Mouse (Mus musculus): Measurements from ENCODE around the gene Tmem60. TPM values are rescaled to one million over a fixed set of nuclear protein-coding genes. Genes with fewer than 3 reads are reported as not detected.

Tmem60 gene
- polyA plus RNA-seq, 1 experiment from 2014 or later: 59.2 TPM

DNA sequence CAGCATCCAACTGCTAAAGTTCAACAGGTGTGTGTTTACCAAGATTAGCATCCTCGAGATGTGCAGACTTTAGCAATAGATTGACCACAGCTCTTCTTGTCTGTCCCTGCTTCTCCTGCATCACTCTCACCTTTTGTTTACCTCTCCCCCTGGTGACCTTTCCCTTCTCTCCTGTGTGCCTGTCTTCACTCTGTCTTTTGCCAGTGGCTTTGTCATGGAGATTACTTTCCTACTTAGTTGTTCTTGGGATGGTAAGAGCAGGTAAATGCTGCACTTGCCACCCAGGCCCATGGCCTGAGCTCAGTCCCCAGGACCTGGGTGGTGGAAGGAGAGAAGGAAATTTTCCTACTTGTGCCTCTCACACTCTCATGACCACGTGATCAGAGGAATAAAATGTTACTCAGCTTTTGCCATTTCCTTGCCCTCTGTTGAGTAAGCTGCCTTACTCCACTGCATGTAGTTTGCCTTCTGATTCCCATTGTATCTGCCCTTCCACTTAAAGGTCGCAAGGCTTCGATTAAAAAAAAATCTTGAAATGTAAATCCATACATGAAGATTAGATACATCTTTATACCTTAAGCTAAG lies 2.1 kb downstream of the Tmem60 start:
- Histone ChIP-seq H3K9ac (replicated peaks; ENCODE audit: low read depth, low read length) (no peak overlapping the region), H3K27ac (ENCODE audit: low read length) (no peak overlapping the region), H3K36me3 (ENCODE audit: control insufficient read depth, insufficient read depth, low read length) (peaks cover 2% of the 10 kb centered on the region; the same call in 1 of the 2 replicates), H3K27me3 (ENCODE audit: control insufficient read depth, insufficient read depth, low read length) (no peaks in the 10 kb centered on the region), H3K4me3 (ENCODE audit: low read depth, low read length) (peak overlapping the region; percentile 46; the same call in 1 of the 2 replicates), H3K9me3 (ENCODE audit: control insufficient read depth, low read depth, low read length) (no peaks in the 10 kb centered on the region), H3K4me1 (ENCODE audit: control insufficient read depth, insufficient read depth, low read length) (peaks cover 15% of the 10 kb centered on the region), H3K4me2 (replicated peaks; ENCODE audit: low read depth, low read length) (peak overlapping the region; percentile 66)
- WGBS: 62% methylated on average over 4 of the region's 4 CpGs
- ATAC-seq (ENCODE audit: insufficient number of reproducible peaks, insufficient read depth, low FRiP score, low read depth): no peak

- no peak overlapping the region for H3K4me3 ChIP-seq (ENCODE audit: low read depth, low read length)
- no peak overlapping the region for H3K27ac ChIP-seq (ENCODE audit: low read length)
- peaks cover 13% of the 10 kb centered on the region; the same call in 1 of the 2 replicates for H3K36me3 ChIP-seq (ENCODE audit: control insufficient read depth, insufficient read depth, low read length)
- H3K4me1 ChIP-seq (ENCODE audit: control insufficient read depth, insufficient read depth, low read length): no peaks in the 10 kb centered on the region
- no peaks in the 10 kb centered on the region for H3K27me3 ChIP-seq (ENCODE audit: control insufficient read depth, insufficient read depth, low read length)
- no peaks in the 10 kb centered on the region for H3K9me3 ChIP-seq (ENCODE audit: control insufficient read depth, low read depth, low read length)
- H3K4me2 ChIP-seq (replicated peaks; ENCODE audit: low read depth, low read length): no peak overlapping the region
- 87% methylated on average over 2 of the region's 2 CpGs for WGBS
- ATAC-seq (ENCODE audit: insufficient number of reproducible peaks, insufficient read depth, low FRiP score, low read depth): peak; percentile 49; the same call in 1 of the 2 replicates
- no peak overlapping the region for H3K9ac ChIP-seq (replicated peaks; ENCODE audit: low read depth, low read length)
Observed at GRCm38 (mm10) chr5:20897446-20898167, 15.6 kb downstream of the Tmem60 start.

GRCm38 (mm10) chr5:20904647-20905046 lies 22.7 kb downstream of the Tmem60 start:
- Histone ChIP-seq H3K9ac (replicated peaks; ENCODE audit: low read depth, low read length) (no peak overlapping the region), H3K36me3 (ENCODE audit: control insufficient read depth, insufficient read depth, low read length) (peaks cover 16% of the 10 kb centered on the region)

DNA sequence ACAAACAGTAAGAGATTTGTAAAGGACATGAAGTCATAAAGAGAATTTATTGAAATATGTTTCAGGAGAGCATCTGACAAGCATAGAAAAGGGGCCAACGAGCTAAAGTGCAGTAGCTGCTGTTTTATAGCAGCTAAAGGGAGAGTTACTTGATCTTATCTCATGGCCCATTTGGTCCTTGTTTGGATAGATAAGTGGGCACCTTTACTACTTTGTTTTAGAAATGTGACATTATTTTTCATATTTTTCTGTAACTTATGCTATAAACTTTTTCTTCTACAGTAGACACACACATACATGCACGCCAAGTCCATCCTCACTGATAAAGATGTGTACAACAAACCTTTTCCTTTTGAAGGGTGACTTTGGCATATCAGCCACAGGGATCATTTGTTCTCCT lies 23.4 kb downstream of the Tmem60 start:
- WGBS: 84% methylated on average over 2 of the region's 2 CpGs
- Histone ChIP-seq H3K36me3 (ENCODE audit: control insufficient read depth, insufficient read depth, low read length) (peaks cover 16% of the 10 kb centered on the region), H3K27me3 (ENCODE audit: control insufficient read depth, insufficient read depth, low read length) (no peaks in the 10 kb centered on the region), H3K9ac (replicated peaks; ENCODE audit: low read depth, low read length) (no peak overlapping the region), H3K4me3 (ENCODE audit: low read depth, low read length) (no peak overlapping the region), H3K9me3 (ENCODE audit: control insufficient read depth, low read depth, low read length) (no peaks in the 10 kb centered on the region), H3K4me2 (replicated peaks; ENCODE audit: low read depth, low read length) (no peak overlapping the region), H3K27ac (ENCODE audit: low read length) (no peak overlapping the region), H3K4me1 (ENCODE audit: control insufficient read depth, insufficient read depth, low read length) (no peaks in the 10 kb centered on the region)
- ATAC-seq (ENCODE audit: insufficient number of reproducible peaks, insufficient read depth, low FRiP score, low read depth): no peak

More at GRCm38 (mm10) chr5:20904647-20905046, 22.7 kb downstream of the Tmem60 start:
- 90% methylated on average over 2 of the region's 2 CpGs for WGBS
- no peak overlapping the region for H3K4me3 ChIP-seq (ENCODE audit: low read depth, low read length)
- H3K27ac ChIP-seq (ENCODE audit: low read length): no peak overlapping the region
- ATAC-seq (ENCODE audit: insufficient number of reproducible peaks, insufficient read depth, low FRiP score, low read depth): no peak
- H3K4me2 ChIP-seq (replicated peaks; ENCODE audit: low read depth, low read length): no peak overlapping the region
- H3K9me3 ChIP-seq (ENCODE audit: control insufficient read depth, low read depth, low read length): no peaks in the 10 kb centered on the region
- no peaks in the 10 kb centered on the region for H3K4me1 ChIP-seq (ENCODE audit: control insufficient read depth, insufficient read depth, low read length)
- H3K27me3 ChIP-seq (ENCODE audit: control insufficient read depth, insufficient read depth, low read length): no peaks in the 10 kb centered on the region

GRCm38 (mm10) chr5:20906191-20906590 lies 24.2 kb downstream of the Tmem60 start:
- Histone ChIP-seq H3K9ac (replicated peaks; ENCODE audit: low read depth, low read length) (no peak overlapping the region), H3K4me1 (ENCODE audit: control insufficient read depth, insufficient read depth, low read length) (no peaks in the 10 kb centered on the region), H3K27ac (ENCODE audit: low read length) (no peak overlapping the region), H3K27me3 (ENCODE audit: control insufficient read depth, insufficient read depth, low read length) (no peaks in the 10 kb centered on the region), H3K9me3 (ENCODE audit: control insufficient read depth, low read depth, low read length) (no peaks in the 10 kb centered on the region), H3K4me3 (ENCODE audit: low read depth, low read length) (no peak overlapping the region), H3K36me3 (ENCODE audit: control insufficient read depth, insufficient read depth, low read length) (peaks cover 16% of the 10 kb centered on the region), H3K4me2 (replicated peaks; ENCODE audit: low read depth, low read length) (no peak overlapping the region)
- 93% methylated on average over 7 of the region's 7 CpGs for WGBS
- no peak for ATAC-seq (ENCODE audit: insufficient number of reproducible peaks, insufficient read depth, low FRiP score, low read depth)

GRCm38 (mm10) chr5:20911741-20912140 lies 29.8 kb downstream of the Tmem60 start:
- Histone ChIP-seq H3K27me3 (ENCODE audit: control insufficient read depth, insufficient read depth, low read length) (no peaks in the 10 kb centered on the region), H3K9ac (replicated peaks; ENCODE audit: low read depth, low read length) (no peak overlapping the region), H3K4me3 (ENCODE audit: low read depth, low read length) (no peak overlapping the region), H3K4me2 (replicated peaks; ENCODE audit: low read depth, low read length) (no peak overlapping the region), H3K4me1 (ENCODE audit: control insufficient read depth, insufficient read depth, low read length) (no peaks in the 10 kb centered on the region), H3K9me3 (ENCODE audit: control insufficient read depth, low read depth, low read length) (no peaks in the 10 kb centered on the region), H3K36me3 (ENCODE audit: control insufficient read depth, insufficient read depth, low read length) (peaks cover 4% of the 10 kb centered on the region), H3K27ac (ENCODE audit: low read length) (no peak overlapping the region)
- 72% methylated on average over 2 of the region's 2 CpGs for WGBS
- ATAC-seq (ENCODE audit: insufficient number of reproducible peaks, insufficient read depth, low FRiP score, low read depth): no peak

DNA sequence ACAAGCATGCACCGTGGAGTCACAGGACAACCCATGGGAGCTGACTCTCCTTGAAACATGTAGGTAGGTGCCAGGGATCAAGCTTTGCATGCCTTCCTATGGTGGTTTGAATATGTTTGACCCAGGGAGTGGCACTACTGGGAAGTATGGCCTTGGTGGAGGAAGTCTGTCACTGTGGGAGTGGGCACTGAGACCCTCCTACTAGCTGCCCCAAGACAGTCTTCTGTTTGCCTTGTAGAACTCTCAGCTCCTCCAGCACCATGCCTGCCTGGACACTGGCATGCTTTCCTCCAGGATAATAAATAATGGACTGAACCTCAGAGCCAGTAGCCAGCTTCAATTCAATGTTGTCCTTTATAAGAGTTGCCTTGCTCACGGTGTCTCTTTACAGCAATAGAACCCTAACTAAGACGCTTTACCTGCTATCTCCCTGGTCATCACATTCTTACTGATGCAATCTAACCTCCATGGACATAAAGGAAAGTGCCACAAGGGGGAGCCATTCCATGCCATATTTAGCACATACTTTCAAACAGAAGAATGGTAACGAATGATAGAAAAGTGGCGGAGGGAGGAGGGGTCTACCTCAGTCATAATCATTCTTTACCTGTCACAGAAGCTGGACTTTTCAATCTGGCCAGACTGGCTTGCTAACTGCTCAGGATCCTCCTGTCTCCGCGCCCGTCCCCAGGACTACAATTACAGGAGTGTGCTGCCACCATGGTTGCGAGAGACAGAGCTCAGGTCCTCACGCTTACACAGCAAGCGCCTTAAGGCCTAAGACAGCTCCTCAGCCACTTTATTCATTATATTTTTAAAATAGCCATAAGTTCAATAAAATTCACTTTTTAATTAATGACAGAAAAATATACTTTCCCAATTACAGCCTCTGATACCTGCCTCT lies 31.6 kb downstream of the Tmem60 start:
- Histone ChIP-seq H3K9me3 (ENCODE audit: control insufficient read depth, low read depth, low read length) (no peaks in the 10 kb centered on the region), H3K4me3 (ENCODE audit: low read depth, low read length) (no peak overlapping the region), H3K27ac (ENCODE audit: low read length) (no peak overlapping the region), H3K4me2 (replicated peaks; ENCODE audit: low read depth, low read length) (no peak overlapping the region), H3K4me1 (ENCODE audit: control insufficient read depth, insufficient read depth, low read length) (no peaks in the 10 kb centered on the region), H3K36me3 (ENCODE audit: control insufficient read depth, insufficient read depth, low read length) (no peaks in the 10 kb centered on the region), H3K9ac (replicated peaks; ENCODE audit: low read depth, low read length) (no peak overlapping the region), H3K27me3 (ENCODE audit: control insufficient read depth, insufficient read depth, low read length) (no peaks in the 10 kb centered on the region)
- peak; percentile 14; the same call in 1 of the 2 replicates for ATAC-seq (ENCODE audit: insufficient number of reproducible peaks, insufficient read depth, low FRiP score, low read depth)
- WGBS: 71% methylated on average over 11 of the region's 11 CpGs

- H3K4me2 ChIP-seq (replicated peaks; ENCODE audit: low read depth, low read length): no peak overlapping the region
- H3K36me3 ChIP-seq (ENCODE audit: control insufficient read depth, insufficient read depth, low read length): no peaks in the 10 kb centered on the region; the same call in none of the 2 replicates
- 91% methylated on average over 4 of the region's 4 CpGs for WGBS
- H3K27ac ChIP-seq (ENCODE audit: low read length): no peak overlapping the region
- H3K27me3 ChIP-seq (ENCODE audit: control insufficient read depth, insufficient read depth, low read length): no peaks in the 10 kb centered on the region
- no peak overlapping the region for H3K4me3 ChIP-seq (ENCODE audit: low read depth, low read length)
- no peak overlapping the region for H3K9ac ChIP-seq (replicated peaks; ENCODE audit: low read depth, low read length)
- H3K4me1 ChIP-seq (ENCODE audit: control insufficient read depth, insufficient read depth, low read length): no peaks in the 10 kb centered on the region
- H3K9me3 ChIP-seq (ENCODE audit: control insufficient read depth, low read depth, low read length): no peaks in the 10 kb centered on the region
- ATAC-seq (ENCODE audit: insufficient number of reproducible peaks, insufficient read depth, low FRiP score, low read depth): no peak
Observed at GRCm38 (mm10) chr5:20918967-20919366, 37.0 kb downstream of the Tmem60 start.
